Mouse (Mus musculus) hindbrain, embryonic 14.5 days (tissue): ENCODE measurements around the gene Fam173b. TPM values are rescaled to one million over a fixed set of nuclear protein-coding genes. Genes with fewer than 3 reads are reported as not detected.

Source experiments
- ATAC-seq: fragments of 200-750 bp; cut with Nextera tagmentation; 2 replicates; pipeline ENCODE4 v1.8.0; 2017; ENCODE audit warnings: moderate number of reproducible peaks, mild to moderate bottlenecking, moderate TSS enrichment, moderate library complexity; ENCODE audit not compliant: low FRiP score
- DNase-seq: peaks from one replicate; pipeline ENCODE4 v3.0.0-alpha.2; 2015; ENCODE audit warnings: low spot score
- H3K27ac ChIP-seq: fragments of 300-500 bp; sonication (generic); 2 replicates; pipeline ENCODE4 v1.5.1; 2014; ENCODE audit warnings: mild to moderate bottlenecking, moderate library complexity
- H3K27me3 ChIP-seq: fragments of 300-500 bp; sonication (generic); 2 replicates; pipeline ENCODE4 v1.6.1; 2014; ENCODE audit warnings: mild to moderate bottlenecking, low read length, mixed read lengths; ENCODE audit not compliant: control insufficient read depth, insufficient read depth
- H3K36me3 ChIP-seq: fragments of 300-500 bp; sonication (generic); replicated peaks from 2 replicates; pipeline ENCODE4 v1.6.1; 2014; ENCODE audit not compliant: control insufficient read depth, insufficient read depth
- H3K4me1 ChIP-seq: fragments of 300-500 bp; sonication (generic); replicated peaks from 2 replicates; pipeline ENCODE4 v1.6.1; 2014; ENCODE audit warnings: antibody characterized with exemption, low read length, mixed read lengths; ENCODE audit not compliant: control insufficient read depth, insufficient read depth
- H3K4me2 ChIP-seq: fragments of 300-500 bp; sonication (generic); replicated peaks from 2 replicates; pipeline ENCODE4 v1.6.1; 2014; ENCODE audit warnings: mild to moderate bottlenecking, moderate library complexity
- H3K4me3 ChIP-seq: fragments of 300-500 bp; sonication (generic); replicated peaks from 2 replicates; pipeline ENCODE4 v1.5.1; 2014; ENCODE audit warnings: mild to moderate bottlenecking, low read length
- H3K9ac ChIP-seq: fragments of 300-500 bp; sonication (generic); 2 replicates; pipeline ENCODE4 v1.6.1; 2014
- H3K9me3 ChIP-seq: fragments of 300-500 bp; sonication (generic); 2 replicates; pipeline ENCODE4 v1.6.1; 2016; ENCODE audit warnings: low read length; ENCODE audit not compliant: control insufficient read depth
- WGBS: fragments of 180-500 bp; shearing (Covaris S2); extraction: QIAGEN DNeasy Blood & Tissue Kit; methylation state at CpG from one replicate; pipeline ENCODE4 v1.1.7; 2014; 5-methylcytosine and 5-hydroxymethylcytosine counted together
- polyA plus RNA-seq: library from polyadenylated mRNA; unstranded; fragments of >200 nt; fragmentation: Nextera tagmentation; extraction: Ambion mirVana; gene quantifications from 2 replicates; pipeline ENCODE4 v1.2.1, GENCODE M21; 2014

Fam173b gene
- polyA plus RNA-seq, 1 experiment from 2014 or later = 10.5 TPM

- Histone ChIP-seq H3K9me3 (no peaks in the 10 kb centered on the region), H3K4me2 (peak overlapping the region; percentile 75), H3K27me3 (no peaks in the 10 kb centered on the region), H3K36me3 (peaks cover 17% of the 10 kb centered on the region), H3K9ac (peak overlapping the region; percentile 89), H3K4me1 (peaks cover 22% of the 10 kb centered on the region), H3K27ac (peak overlapping the region; percentile 93), H3K4me3 (peak overlapping the region; percentile 75)
- under 1% methylated on average over 33 of the region's 33 CpGs for WGBS
- ATAC-seq = peak; percentile 82
- no peak for DNase-seq
Measured at GRCm38 (mm10) chr15:31601279-31601645, 390 bp upstream of the Fam173b start.

GRCm38 (mm10) chr15:31602426-31602825 is 774 bp downstream of the Fam173b start:
- Histone ChIP-seq H3K9me3 (no peaks in the 10 kb centered on the region), H3K4me1 (peaks cover 22% of the 10 kb centered on the region), H3K36me3 (peaks cover 6% of the 10 kb centered on the region), H3K27ac (peak overlapping the region; percentile 93), H3K27me3 (no peaks in the 10 kb centered on the region), H3K4me3 (peak overlapping the region; percentile 75), H3K9ac (peak overlapping the region; percentile 89), H3K4me2 (peak overlapping the region; percentile 74)
- ATAC-seq = peak; percentile 81
- peak; percentile 80 for DNase-seq
- WGBS = 7% methylated on average over 15 of the region's 15 CpGs

GRCm38 (mm10) chr15:31603113-31603512 is 1.5 kb downstream of the Fam173b start:
- Histone ChIP-seq H3K9ac (peak overlapping the region; percentile 89), H3K36me3 (no peaks in the 10 kb centered on the region), H3K27ac (peak overlapping the region; percentile 93), H3K4me2 (peak overlapping the region; percentile 74), H3K4me3 (peak overlapping the region; percentile 75), H3K9me3 (no peaks in the 10 kb centered on the region), H3K27me3 (no peaks in the 10 kb centered on the region), H3K4me1 (peaks cover 22% of the 10 kb centered on the region)
- ATAC-seq = no peak
- 86% methylated on average over 13 of the region's 13 CpGs for WGBS
- no peak for DNase-seq

GRCm38 (mm10) chr15:31606821-31607220 is 5.2 kb downstream of the Fam173b start:
- no peaks in the 10 kb centered on the region for H3K36me3 ChIP-seq
- H3K9ac ChIP-seq = no peak overlapping the region
- no peak for ATAC-seq
- 83% methylated on average over 6 of the region's 6 CpGs for WGBS
- H3K4me2 ChIP-seq = no peak overlapping the region
- no peaks in the 10 kb centered on the region for H3K27me3 ChIP-seq
- no peak overlapping the region for H3K27ac ChIP-seq
- H3K4me3 ChIP-seq = no peak overlapping the region
- H3K9me3 ChIP-seq = no peaks in the 10 kb centered on the region
- peaks cover 3% of the 10 kb centered on the region; the same call in 1 of the 2 replicates for H3K4me1 ChIP-seq
- DNase-seq = no peak

DNA sequence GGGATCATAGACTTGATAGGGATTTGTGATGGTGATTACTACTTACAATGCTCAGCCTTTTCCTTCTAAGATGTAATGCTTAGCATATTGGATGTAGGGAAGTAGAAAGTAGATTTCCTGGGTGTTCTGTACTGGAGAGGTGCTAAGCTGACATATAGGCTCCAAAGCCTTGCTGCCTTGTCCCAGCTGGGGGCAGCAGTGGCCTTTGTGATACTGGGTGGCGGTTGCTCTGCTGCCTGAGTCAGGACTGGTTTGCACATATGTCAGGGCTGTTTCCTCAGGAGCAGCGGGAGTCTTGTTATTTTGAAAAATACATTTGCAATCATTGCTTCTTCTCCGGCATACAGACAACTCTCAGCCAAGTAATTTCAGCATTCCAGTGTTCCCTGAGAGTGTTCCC is 9.4 kb downstream of the Fam173b start:
- Histone ChIP-seq H3K4me3 (no peak overlapping the region), H3K27me3 (no peaks in the 10 kb centered on the region), H3K9me3 (no peaks in the 10 kb centered on the region), H3K4me2 (no peak overlapping the region), H3K4me1 (no peaks in the 10 kb centered on the region), H3K9ac (no peak overlapping the region), H3K36me3 (no peaks in the 10 kb centered on the region), H3K27ac (no peak overlapping the region)
- 68% methylated on average over 3 of the region's 3 CpGs for WGBS
- peak; percentile 74 for ATAC-seq
- DNase-seq = peak; percentile 49

- Histone ChIP-seq H3K9ac (no peak overlapping the region), H3K27ac (no peak overlapping the region), H3K4me3 (no peak overlapping the region), H3K9me3 (no peaks in the 10 kb centered on the region), H3K27me3 (no peaks in the 10 kb centered on the region), H3K4me2 (no peak overlapping the region), H3K4me1 (no peaks in the 10 kb centered on the region), H3K36me3 (peaks cover 3% of the 10 kb centered on the region; the same call in 1 of the 2 replicates)
- no peak for ATAC-seq
- DNase-seq = no peak
- WGBS = 91% methylated on average over 4 of the region's 4 CpGs
Measured at GRCm38 (mm10) chr15:31611976-31612375, 10.3 kb downstream of the Fam173b start.

- WGBS = 87% methylated on average over 6 of the region's 6 CpGs
- Histone ChIP-seq H3K4me3 (no peak overlapping the region), H3K27me3 (no peaks in the 10 kb centered on the region), H3K27ac (no peak overlapping the region), H3K9me3 (no peaks in the 10 kb centered on the region), H3K4me2 (no peak overlapping the region), H3K9ac (no peak overlapping the region), H3K4me1 (no peaks in the 10 kb centered on the region), H3K36me3 (peaks cover 19% of the 10 kb centered on the region)
- DNase-seq = no peak
- no peak for ATAC-seq
Measured at GRCm38 (mm10) chr15:31613826-31614453, 12.3 kb downstream of the Fam173b start.

DNA sequence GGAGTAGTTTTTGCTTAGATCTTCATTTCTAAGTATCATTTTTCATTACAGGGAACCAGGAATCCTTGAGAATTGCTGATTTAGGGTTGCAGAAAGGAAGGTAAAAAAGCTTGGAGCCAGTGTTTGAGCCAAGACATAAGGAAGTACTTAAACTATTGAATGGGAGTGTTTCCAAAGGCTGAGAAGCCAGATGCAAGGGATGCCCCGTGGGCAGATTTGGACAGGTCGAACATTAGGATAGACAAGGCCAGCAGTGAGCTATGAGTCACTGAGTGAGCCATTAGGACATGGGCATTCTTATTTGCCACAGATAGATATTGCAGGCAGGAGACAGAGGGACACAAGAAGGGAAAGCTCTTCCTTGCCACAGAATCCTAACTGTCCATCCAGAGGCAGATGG is 13.0 kb downstream of the Fam173b start:
- H3K9me3 ChIP-seq = no peaks in the 10 kb centered on the region

DNA sequence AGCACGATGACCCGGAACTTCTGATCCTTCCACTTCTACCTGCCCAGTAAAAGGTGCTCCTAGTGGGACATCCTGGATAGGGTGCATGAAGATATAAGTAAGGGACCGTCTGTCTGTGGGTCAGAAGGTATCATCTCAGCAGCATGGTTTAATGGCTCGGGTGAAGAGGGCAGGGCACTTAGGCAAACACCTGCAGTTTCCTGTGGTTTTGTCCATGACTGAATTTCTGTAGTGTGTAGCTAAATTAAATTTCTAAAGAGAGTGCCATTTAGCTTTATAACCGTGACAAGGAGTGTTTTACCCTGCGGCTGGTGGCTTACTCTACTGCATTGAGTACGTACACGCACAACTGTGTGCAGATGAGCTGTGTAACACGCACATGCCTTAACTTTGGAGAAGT is 15.6 kb downstream of the Fam173b start:
- Histone ChIP-seq H3K9ac (no peak overlapping the region), H3K27ac (no peak overlapping the region), H3K4me1 (no peaks in the 10 kb centered on the region), H3K9me3 (no peaks in the 10 kb centered on the region), H3K4me2 (no peak overlapping the region), H3K27me3 (no peaks in the 10 kb centered on the region), H3K4me3 (no peak overlapping the region), H3K36me3 (peaks cover 25% of the 10 kb centered on the region)
- 92% methylated on average over 9 of the region's 9 CpGs for WGBS
- DNase-seq (no peak), ATAC-seq (no peak)

More for the DNA sequence above, 13.0 kb downstream of the Fam173b start:
- DNase-seq (no peak), ATAC-seq (no peak)
- Histone ChIP-seq H3K9ac (no peak overlapping the region), H3K4me2 (no peak overlapping the region), H3K36me3 (peaks cover 25% of the 10 kb centered on the region), H3K27me3 (no peaks in the 10 kb centered on the region), H3K4me1 (no peaks in the 10 kb centered on the region), H3K27ac (no peak overlapping the region), H3K4me3 (no peak overlapping the region)
- WGBS = 93% methylated on average over 2 of the region's 2 CpGs

DNA sequence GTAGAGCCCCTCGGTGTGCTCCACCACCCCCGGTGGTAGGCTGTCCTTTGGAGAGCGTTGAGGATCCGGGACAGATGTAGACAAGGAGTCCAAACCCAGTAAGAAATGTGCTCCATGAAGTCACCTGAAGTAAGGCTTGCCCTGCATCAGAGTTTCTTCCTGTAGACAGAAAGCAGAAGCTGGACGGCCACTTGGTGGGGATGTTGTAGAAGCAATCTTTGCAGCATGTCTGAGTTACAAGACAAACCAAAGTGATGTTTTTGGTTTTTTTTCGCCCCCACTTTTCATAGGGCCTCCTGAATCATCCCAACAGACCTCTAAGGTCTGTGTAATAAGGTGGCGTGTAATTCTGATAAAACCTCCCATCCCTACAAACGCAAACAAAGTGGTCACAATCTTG is 17.9 kb downstream of the Fam173b start:
- Histone ChIP-seq H3K4me3 (no peak overlapping the region), H3K36me3 (peaks cover 25% of the 10 kb centered on the region), H3K9ac (no peak overlapping the region), H3K4me1 (no peaks in the 10 kb centered on the region), H3K9me3 (no peaks in the 10 kb centered on the region), H3K27me3 (no peaks in the 10 kb centered on the region), H3K4me2 (no peak overlapping the region), H3K27ac (no peak overlapping the region)
- 97% methylated on average over 8 of the region's 8 CpGs for WGBS
- no peak for ATAC-seq
- DNase-seq = no peak
